Mouse (Mus musculus) kidney, adult 2 months (tissue): ENCODE measurements around the gene Gm18596.
"Not testable (repeated sequence)": the region's sequence is repeated elsewhere in the genome, so short reads cannot be mapped to it uniquely, and the experiment has no call there.

ENCODE experiments used
- CTCF ChIP-seq: fragments of 200-500 bp; conservative IDR thresholded peaks from 2 replicates; pipeline ENCODE4 v1.5.1; 2011; ENCODE audit warnings: low read depth, mild to moderate bottlenecking, control low read depth, low read length, moderate library complexity, mixed read lengths; ENCODE audit not compliant: insufficient read depth, insufficient read length
- POLR2A ChIP-seq: fragments of 200-500 bp; IDR thresholded peaks from one replicate; pipeline ENCODE4 v1.6.1; 2011; ENCODE audit warnings: low read depth, low read length, control low read depth

GRCm38 (mm10) chr10:77751254-77751653 lies 8.8 kb upstream of the Gm18596 start, which contains the start of gene Gm9736:
- TF ChIP-seq CTCF, POLR2A: not testable (repeated sequence)
